Mouse (Mus musculus) v-Abl transformed pro-B cells (cell line): ENCODE results near the gene Gm21969.

Experiments used
- in situ Hi-C, 2 experiments: fragments of 400-800 bp; cut with MboI; formaldehyde crosslinking; loops; one replicate each; pipeline ENCODE4 v1.15.1; 2025; ENCODE audit not compliant: unreplicated experiment in 2 of 2

Gene Gm21969

DNA sequence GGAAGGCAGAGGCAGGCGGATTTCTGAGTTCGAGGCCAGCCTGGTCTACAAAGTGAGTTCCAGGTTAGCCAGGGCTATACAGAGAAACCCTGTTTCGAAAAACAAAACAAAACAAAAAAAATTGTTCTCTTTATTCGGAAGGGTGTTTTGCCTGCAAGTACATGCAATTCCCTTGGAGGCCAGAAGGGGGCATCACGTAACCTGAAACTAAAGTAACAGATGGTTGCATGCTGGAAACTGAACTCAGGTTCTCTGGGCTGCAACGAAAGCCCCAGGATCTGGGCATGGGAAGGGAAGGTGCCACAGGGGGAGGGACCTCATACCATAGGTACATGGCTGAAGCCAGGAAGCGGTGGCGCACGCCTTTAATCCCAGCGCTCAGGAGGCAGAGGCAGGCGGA lies 100.5 kb downstream of the Gm21969 start:
- in situ Hi-C loops: no loop called here

- in situ Hi-C loops: no loop called here
These were observed 103.0 kb downstream of the Gm21969 start for GRCm38 (mm10) chr4:139705986-139706385.

DNA sequence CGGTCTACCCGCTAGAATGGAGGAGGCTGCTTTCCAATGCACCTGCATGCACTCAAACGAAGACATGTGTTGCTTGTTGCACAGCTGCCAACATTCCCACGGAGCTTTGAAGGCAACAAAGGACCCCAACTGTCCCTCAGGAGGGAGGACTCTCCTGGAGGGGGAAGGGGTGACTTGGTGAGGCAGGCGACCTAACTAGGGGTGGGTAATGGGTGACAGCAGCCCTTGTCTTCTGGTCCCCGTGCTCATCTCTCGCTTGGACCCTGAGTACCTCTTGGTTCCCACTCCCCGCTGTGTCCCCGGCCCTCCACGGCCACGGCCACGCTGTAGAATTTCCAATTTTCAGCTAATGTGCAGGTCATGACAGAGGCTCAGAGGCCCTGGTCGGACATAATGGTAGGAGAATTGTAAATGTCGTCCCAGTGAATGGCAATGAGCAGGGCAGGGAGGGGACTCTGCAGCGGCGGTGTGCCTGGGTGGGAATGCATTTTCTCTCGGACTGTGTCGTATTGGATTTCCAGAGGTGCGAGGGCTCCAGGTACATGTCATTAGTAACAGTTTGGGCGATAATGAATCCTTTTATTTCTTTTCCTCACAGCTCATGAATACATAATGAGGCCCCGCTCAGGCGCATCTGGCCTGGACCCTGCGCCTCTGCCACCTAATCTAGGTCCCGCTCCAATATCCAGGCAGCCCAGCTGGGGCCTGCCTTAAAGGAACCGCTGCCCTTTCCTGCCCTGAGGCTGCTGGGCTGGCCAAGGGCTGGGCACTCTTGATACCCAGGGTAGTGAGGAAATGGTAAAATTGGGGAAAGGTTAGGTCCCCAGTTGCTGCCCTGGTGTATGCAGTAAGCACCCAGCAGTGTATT lies 107.7 kb downstream of the Gm21969 start:
- in situ Hi-C loops: no loop called here
